Mouse (Mus musculus) brain, adult 2 months (tissue): ENCODE results near the gene Trim58.

Source experiments
- DNase-seq: peaks from one replicate; pipeline ENCODE4 v3.0.0; 2011; ENCODE audit warnings: low read depth, low spot score

Trim58 gene

DNA sequence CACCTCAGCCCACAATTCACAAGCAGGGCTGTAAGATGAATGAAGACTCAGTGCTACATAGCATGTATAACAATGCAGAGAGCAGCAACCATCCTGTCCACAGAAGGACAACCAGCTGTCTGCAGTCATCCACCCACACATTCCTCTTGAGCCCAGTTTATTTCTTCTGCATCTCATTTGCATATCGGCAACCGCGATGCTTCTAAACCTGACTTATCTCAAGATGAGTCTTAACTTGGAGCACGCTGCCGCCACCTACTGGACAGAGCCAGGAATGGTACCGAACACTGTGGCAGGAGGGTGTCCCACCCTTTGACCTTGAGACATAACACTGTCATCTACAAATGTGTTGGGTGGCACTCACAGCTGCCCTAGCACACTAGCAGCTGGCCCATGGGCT is 3.1 kb downstream of the Trim58 start:
- peak; percentile 64 for DNase-seq

- DNase-seq: no peak
Measured at GRCm38 (mm10) chr11:58655151-58655550, 14.9 kb downstream of the Trim58 start.

DNA sequence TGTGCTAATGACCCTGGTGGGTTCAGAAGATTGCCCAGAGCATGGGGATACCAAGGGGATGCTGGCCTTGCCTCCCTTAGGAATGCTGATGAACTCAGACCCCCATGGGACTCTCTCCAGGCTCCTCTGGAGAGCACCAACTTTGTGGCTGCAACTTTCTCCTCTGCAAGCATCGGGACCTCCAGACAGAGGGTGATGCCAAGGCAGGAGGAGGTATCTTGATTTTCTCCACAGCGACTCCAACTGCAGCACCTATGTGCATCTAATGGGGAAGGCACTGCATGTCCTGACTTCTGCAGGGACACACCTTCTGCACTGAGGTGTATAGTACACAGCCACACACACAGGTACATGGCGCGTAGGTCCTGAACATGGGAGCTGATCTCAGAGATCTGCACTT is 18.3 kb downstream of the Trim58 start, which contains the start of gene Olfr322:
Gene Olfr322 (plus strand): TSS at position 187 of the 400 bp plus-strand sequence.
- no peak for DNase-seq

GRCm38 (mm10) chr11:58669252-58669651 is 29.0 kb downstream of the Trim58 start:
- DNase-seq: no peak

DNA sequence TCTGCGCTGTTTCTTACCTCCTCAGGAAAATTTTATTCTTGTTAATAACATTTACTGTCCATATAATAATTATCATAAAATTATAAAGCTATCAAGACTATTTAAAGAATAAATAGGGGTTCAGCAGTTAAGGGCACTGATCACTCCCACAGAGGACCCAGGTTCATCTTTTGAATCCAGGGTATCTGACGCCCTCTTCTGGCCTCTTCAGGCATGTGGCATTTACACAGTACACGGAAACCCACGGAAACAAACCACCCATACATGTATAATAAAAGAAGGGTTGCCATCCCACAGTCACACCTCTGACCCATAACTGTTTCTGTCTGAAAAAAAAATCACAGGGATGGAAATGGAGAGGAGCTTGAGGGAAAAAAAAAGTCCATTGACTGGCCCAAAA is 31.6 kb downstream of the Trim58 start:
- no peak for DNase-seq

DNA sequence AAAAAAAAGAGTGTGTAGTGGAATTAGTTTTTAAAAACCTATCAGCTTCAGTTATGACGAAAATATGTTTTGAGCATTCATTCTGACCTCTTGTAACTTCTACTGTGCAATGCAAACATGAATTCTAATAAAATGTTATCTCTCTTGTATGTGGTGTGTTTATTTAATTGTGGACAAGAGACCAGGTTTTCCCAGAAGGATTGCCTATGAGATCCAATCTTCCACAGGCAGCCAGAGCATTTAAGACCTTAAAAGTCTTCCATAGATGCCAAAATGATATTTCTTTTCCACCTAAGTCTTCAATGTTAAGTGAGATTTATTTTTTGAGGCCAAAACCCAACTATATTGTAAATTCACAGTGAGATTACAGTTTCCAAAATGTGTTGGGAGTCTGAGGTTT is 40.5 kb downstream of the Trim58 start, which contains the start of gene Olfr320:
Gene Olfr320 (plus strand): TSS at position 301 of the 400 bp plus-strand sequence.
- DNase-seq: no peak

DNA sequence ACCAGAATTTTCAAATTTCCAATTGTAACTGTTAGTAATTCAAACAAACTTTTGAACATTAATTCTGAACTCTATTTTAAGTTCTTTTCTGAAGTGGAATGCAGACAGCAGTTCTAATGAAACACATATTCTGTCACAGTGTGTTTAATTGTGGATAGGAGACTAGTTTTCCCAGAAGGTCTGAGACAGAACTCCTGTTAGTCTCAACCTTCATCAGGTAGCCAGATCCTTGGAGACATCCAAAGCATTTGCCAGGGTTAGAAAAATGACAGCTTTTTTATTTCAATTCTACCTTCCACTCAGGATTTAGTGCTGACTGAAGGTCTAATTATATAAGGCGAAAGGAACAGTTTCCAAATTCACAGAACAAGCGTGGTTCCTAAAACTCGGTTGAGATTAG is 58.6 kb downstream of the Trim58 start, which contains the start of gene Olfr319:
Gene Olfr319 (plus strand): TSS at position 301 of the 400 bp plus-strand sequence.
- DNase-seq: no peak
